Mouse (Mus musculus) Patski (cell line): ENCODE results near the gene Sost. TPM values are rescaled to one million over a fixed set of nuclear protein-coding genes. Genes with fewer than 3 reads are reported as not detected.

ENCODE experiments used
- ATAC-seq: fragments of 100-300 bp; one replicate; pipeline ENCODE4 v1.8.0; 2021
- CTCF ChIA-PET: fragments of 350-600 bp; sonication (Branson Sonifier 250); formaldehyde crosslinking; loops from one replicate; lab custom pipeline; 2022; ENCODE audit warnings: inconsistent platforms; lab: Charles Lee
- POLR2A ChIA-PET: fragments of 350-600 bp; sonication (Branson Sonifier 250); formaldehyde crosslinking; loops from one replicate; lab custom pipeline; 2022; ENCODE audit warnings: antibody characterized with exemption, inconsistent platforms; lab: Charles Lee
- DNase-seq: peaks from one replicate; pipeline ENCODE4 v3.0.0-alpha.2; 2011; ENCODE audit warnings: low read depth, low spot score
- H3K27me3 ChIP-seq: fragments of 371-371 bp; one replicate; pipeline ENCODE4 v1.5.1; 2021
- CTCF ChIP-seq: fragments of 100-300 bp; IDR thresholded peaks from one replicate; pipeline ENCODE4 v1.5.1; 2021
- in situ Hi-C: fragments of 300-500 bp; cut with MboI; formaldehyde crosslinking; loops from 3 replicates; pipeline ENCODE4 v1.11.1; 2018; ENCODE audit warnings: low pct_unique_long_range_greater_than_20kb, mixed read lengths
- polyA plus RNA-seq: library from polyadenylated mRNA; unstranded; gene quantifications from one replicate; pipeline ENCODE4 v1.2.3, GENCODE M21; 2021

The Sost gene
- not detected for polyA plus RNA-seq

DNA sequence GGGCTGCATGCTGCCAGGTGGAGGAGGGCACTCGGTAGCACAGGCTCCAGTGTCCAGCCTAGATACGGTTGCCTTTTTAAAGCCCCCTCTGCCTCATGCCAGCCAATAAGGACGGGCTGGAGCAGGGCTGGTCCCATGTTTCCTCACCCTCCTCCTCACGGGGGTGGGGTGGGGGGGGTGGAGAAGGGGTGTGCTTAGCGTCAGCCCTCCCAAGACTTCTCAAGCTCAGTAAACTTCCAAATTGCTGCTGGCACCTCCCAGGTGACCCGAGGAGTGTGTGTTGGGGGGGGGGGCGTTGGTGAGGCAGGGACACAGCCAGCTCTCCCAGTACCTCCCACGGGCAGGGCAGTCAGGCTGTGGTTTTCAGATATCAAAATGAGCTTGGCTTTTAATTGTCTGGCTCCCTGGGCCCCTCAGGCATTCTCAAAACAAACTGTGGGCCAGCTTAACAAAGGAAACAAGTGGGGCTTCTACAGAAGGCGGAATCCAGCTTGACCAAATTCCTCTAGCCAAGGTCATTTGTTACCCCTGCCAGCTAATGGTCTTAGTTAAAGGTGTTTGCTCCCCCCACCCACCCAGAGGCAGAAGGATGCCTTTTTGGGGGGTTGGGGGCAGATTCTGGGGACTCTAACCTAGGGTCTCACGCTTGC lies at the start of gene Sost:
Sost (minus strand) TSS at position 51 of the 650 bp plus-strand sequence.
- ChIA-PET POLR2A (interaction anchor here (0.6 to 0.9 kb wide), 2 partner anchors 40 to 48 kb away, joined by 3 to 6 read pairs; no protein-coding TSS in a partner anchor), CTCF (interaction anchor here (2.7 to 4.9 kb wide), 4 partner anchors 39 to 57 kb away, joined by 14 to 61 read pairs (median 20); no protein-coding TSS in a partner anchor)
- TF ChIP-seq CTCF: no peak
- no peak for DNase-seq
- in situ Hi-C loops: loop anchor here (5.0 kb wide), 2 partner anchors 45 to 155 kb away; no protein-coding TSS in a partner anchor
- ATAC-seq: no peak
- peaks cover 24% of the 10 kb centered on the region for H3K27me3 ChIP-seq

DNA sequence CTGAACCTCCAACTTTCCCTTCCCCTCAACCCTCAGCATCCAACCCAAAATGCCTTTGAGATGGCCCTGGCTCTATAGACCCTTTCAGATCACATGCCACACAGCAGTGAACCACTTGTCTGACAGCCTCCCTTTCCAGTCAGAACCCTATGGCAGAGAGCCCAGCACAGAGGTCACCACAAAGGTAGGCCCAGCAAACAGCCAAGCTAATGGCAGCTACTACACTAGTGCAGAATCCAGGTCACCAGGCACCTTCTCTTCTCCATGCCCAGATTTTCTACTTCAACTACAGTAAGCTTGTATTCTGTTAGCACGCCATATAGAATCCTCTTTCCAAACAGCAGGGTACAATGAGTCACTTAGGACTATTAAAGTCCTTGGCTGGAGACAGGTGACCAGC lies 49.3 kb upstream of the Sost start:
- no peak for ATAC-seq
- H3K27me3 ChIP-seq: no peaks in the 10 kb centered on the region
- ChIA-PET CTCF (no interaction called here), POLR2A (no interaction called here)
- in situ Hi-C loops: no loop called here
- no peak for DNase-seq
- TF ChIP-seq CTCF: no peak

DNA sequence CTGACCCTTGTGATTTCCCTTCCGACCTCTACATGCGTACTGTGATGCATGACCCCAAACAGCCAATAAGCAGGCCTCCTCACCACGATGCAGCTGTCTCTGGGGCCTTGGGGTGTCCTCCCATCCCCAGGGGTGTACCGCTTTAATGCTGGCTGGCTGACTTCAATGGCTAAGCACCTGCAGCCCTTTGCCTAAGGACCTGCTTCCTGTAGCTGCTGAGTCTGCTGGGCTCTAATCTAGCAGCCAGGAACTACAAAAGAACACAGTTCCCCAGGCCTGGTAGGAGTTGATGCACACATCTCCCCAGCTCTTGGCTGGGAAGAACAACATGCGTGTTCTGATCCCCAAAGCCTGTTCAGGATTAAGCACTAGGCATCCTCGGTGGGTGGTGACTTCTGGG lies 48.7 kb upstream of the Sost start:
- ChIA-PET POLR2A (no interaction called here), CTCF (interaction anchor here (1.2 to 1.4 kb wide), 2 partner anchors 9 to 24 kb away, joined by 3 to 4 read pairs; no protein-coding TSS in a partner anchor)
- no peaks in the 10 kb centered on the region for H3K27me3 ChIP-seq
- no peak for DNase-seq
- in situ Hi-C loops: no loop called here
- ATAC-seq: no peak
- TF ChIP-seq CTCF: no peak

DNA sequence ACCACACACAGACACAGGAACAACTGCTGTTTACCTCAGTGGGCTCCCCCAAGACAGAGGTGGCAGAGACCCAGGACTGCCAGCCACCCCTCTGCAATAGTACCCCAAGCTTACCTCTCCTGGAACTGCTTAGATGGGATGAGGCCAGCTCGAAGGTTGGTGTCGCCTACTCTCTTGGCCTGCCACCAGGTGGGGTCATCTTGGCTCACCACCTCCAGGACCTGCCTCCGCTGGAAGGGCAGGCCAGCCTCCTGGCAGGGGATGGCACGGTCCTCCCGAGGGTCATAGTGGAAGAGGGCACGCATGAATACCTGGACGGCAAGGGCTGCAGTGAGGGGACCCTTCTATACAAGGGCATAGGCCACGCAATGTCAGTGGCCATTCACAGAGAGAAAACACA lies 46.4 kb upstream of the Sost start:
- CTCF ChIA-PET: no interaction called here
- no peak for TF ChIP-seq CTCF
- H3K27me3 ChIP-seq: no peaks in the 10 kb centered on the region
- POLR2A ChIA-PET: interaction anchor here (0.6 to 1.1 kb wide), 2 partner anchors 9 to 757 kb away, joined by 3 to 4 read pairs; no protein-coding TSS in a partner anchor
- DNase-seq (no peak), ATAC-seq (no peak)
- in situ Hi-C loops: no loop called here

DNA sequence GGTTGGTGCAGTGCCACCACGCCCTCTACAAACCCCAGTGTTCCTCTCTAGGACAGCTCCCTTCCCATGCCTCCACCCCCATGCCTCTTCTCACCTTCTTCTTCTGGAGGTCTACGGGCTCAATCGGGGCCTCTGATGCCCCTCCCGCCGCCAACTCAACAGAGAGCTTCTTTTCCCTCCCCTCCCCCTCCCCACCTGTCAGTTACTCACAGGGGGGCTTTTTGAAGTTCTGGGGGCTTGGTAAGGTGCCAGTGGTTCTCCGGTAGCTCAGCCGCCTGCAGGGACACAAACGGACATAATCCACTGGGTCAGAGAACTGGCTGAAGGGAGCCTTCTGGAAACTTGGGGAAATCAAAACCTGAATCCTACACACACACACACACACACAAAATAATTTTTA lies 44.7 kb upstream of the Sost start:
- TF ChIP-seq CTCF: no peak
- CTCF ChIA-PET: interaction anchor here (0.6 to 1.1 kb wide), 3 partner anchors 11 to 42 kb away, joined by 3 to 4 read pairs (median 3); no protein-coding TSS in a partner anchor
- H3K27me3 ChIP-seq: no peaks in the 10 kb centered on the region
- DNase-seq (no peak), ATAC-seq (no peak)
- POLR2A ChIA-PET: no interaction called here
- in situ Hi-C loops: no loop called here

DNA sequence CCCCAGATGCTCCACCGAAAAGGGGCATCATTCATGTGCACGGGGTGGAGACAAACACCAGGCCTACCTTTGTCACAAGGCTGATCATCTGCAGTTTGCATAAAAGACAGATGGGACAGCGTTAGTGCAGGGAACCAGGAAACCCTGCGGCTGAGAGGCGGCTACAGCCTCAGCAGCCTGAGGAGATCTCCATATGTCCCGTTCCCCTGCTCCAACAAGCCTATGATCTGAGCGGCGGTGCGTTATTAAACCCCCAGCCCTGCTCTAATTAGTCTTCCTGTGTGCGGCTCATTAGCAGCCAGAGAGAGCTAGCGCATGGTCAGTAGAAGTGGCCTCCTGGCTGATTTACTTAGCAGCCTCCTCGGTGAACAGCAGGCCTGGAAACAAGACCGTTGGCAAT lies 43.3 kb upstream of the Sost start:
- no peak for TF ChIP-seq CTCF
- ChIA-PET POLR2A (interaction anchor here (0.6 kb wide), 1 partner anchor 309 kb away, joined by 3 read pairs; the partner anchor contains the start of gene Ubtf), CTCF (no interaction called here)
- ATAC-seq (no peak), DNase-seq (no peak)
- in situ Hi-C loops: no loop called here
- no peaks in the 10 kb centered on the region for H3K27me3 ChIP-seq

DNA sequence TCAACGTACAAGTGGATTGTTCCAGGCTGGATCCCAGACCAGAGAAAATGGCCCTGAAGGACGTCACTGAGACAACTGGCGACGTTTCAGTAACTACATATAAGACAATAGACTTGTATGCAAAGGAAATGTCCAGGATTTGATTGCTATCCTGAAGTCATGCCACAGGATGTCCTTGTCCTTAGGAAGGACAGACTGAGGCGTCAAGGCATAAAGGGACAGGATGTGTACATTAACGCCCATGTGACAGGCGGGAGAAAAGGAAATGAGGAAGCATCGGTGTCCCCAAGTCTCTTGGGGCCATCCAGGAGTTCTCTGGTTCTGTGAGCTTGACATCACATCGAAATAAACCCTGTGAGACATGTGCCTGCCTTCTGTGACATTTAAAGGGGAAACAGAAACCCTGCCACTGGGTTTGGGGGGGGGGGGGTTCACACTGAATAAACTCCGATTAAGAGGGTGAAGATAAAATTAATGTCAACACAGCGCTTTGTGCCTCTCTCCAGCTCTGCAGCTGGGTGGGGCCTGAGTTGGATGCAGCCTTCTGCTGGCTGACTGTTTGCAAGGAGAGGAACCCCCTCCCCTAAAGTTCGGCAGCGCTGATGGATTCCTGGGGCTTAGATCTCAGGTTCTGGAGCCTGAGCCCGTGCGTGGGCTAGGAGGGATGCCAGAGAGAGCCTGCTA lies 42.3 kb upstream of the Sost start:
- ChIA-PET CTCF (interaction anchor here (0.6 to 0.9 kb wide), 2 partner anchors 23 to 31 kb away, joined by 3 to 4 read pairs; no protein-coding TSS in a partner anchor), POLR2A (no interaction called here)
- ATAC-seq (no peak), DNase-seq (no peak)
- H3K27me3 ChIP-seq: no peaks in the 10 kb centered on the region
- in situ Hi-C loops: no loop called here
- TF ChIP-seq CTCF: no peak

DNA sequence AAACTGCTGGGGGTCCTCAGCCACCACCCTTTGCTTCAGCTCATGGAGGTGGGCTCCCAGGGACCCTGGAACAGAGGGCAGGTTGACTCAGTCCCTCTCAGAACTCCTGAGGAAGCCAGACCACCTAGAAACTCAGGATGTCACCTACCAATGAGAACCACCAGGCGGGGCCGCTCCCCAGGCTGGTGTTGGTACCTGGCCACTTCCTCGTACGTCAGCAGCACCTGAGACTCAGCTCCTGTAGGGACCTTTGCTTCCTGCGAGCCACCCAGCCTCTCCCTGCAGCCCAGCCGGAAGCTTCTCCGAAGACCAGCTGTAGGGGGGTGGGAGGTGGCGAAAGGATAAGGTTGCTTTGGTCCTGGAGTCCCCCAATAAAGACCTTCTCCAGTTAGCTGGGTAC lies 41.6 kb upstream of the Sost start:
- in situ Hi-C loops: no loop called here
- no peak for TF ChIP-seq CTCF
- H3K27me3 ChIP-seq: no peaks in the 10 kb centered on the region
- ATAC-seq (no peak), DNase-seq (no peak)
- CTCF ChIA-PET: no interaction called here
- POLR2A ChIA-PET: no interaction called here

DNA sequence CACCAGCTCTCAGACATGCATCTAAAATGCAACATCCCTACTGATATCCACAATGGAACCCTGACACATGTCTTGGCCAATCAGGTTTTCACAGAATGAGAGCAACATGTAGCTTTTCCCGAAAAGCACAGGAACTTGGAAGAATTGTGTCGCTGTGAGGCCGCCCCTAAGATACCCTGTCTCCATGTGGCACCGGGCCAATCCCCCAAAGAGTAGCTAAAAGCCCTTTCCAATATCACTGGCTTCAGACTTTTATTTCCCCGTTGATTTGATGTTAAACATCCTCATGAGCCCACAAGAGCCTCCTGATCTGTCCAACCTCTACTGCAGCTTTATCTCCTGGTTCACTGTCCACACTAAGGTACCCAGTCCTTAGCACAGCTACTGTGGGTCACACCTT lies 39.9 kb upstream of the Sost start:
- DNase-seq: no peak
- TF ChIP-seq CTCF: no peak
- ChIA-PET CTCF (interaction anchor here (0.7 kb wide), 1 partner anchor 34 kb away, joined by 3 read pairs; no protein-coding TSS in a partner anchor), POLR2A (no interaction called here)
- in situ Hi-C loops: no loop called here
- ATAC-seq: no peak
- H3K27me3 ChIP-seq: no peaks in the 10 kb centered on the region

DNA sequence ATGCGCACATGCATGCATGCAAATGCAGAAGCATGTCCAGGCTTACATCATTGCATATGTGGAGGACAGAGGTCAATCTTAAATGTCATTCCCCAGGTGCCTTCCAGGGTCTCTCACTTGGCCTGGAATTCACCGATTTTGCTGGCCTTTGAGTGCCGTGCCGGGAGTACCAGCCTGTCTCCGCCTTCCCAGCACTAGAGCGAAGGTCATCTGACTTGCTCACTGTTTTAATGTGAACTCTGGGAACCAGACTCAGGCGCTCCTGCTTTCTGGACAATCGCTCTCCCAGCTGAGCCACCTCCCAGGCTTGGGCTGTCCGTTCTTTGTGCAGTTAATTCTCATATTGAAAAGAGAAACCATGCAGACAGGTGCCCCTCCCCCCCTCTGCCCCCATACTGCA lies 39.5 kb upstream of the Sost start:
- ChIA-PET CTCF (no interaction called here), POLR2A (no interaction called here)
- no peak for ATAC-seq
- DNase-seq: no peak
- TF ChIP-seq CTCF: no peak
- no peaks in the 10 kb centered on the region for H3K27me3 ChIP-seq
- in situ Hi-C loops: no loop called here

DNA sequence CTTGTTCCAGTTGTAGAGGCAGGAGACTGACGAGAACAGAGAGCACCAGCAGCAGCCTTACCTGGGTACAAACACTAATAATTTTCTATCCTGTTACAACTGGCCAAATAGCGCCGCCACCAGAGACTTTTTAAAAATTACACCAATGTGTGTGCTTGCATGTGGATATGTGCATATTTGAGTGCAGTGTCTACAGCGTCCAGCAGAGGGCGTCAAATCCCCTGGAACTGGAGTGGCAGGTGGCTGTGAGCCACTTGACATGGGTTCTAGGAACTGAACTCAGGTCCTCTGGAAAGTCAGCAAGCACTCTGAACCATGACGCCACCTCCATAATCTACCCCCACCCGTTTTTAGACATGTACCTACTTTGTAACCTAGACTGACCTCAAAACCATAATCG lies 37.4 kb upstream of the Sost start:
- TF ChIP-seq CTCF: no peak
- ATAC-seq (no peak), DNase-seq (no peak)
- ChIA-PET CTCF (no interaction called here), POLR2A (no interaction called here)
- in situ Hi-C loops: no loop called here
- H3K27me3 ChIP-seq: no peaks in the 10 kb centered on the region
